Mouse (Mus musculus) frontal cortex, postnatal 36 days (tissue): ENCODE measurements around the gene Olfr1325.
"Not testable (repeated sequence)": the region's sequence is repeated elsewhere in the genome, so short reads cannot be mapped to it uniquely, and the experiment has no call there.

Experiments
- DNase-seq, 2 experiments: peaks; one replicate each; pipeline ENCODE4 v3.0.0; 2022; ENCODE audit warnings: low spot score in 2 of 2

Gene Olfr1325

GRCm38 (mm10) chrX:74592379-74592778 is at the start of gene Olfr1325:
Olfr1325 (plus strand) TSS chrX:74592679.
- no peak for DNase-seq

GRCm38 (mm10) chrX:74574788-74575187 is 17.7 kb upstream of the Olfr1325 start, which contains the start of gene Olfr1326-ps1:
Olfr1326-ps1 (minus strand) TSS chrX:74574888.
- DNase-seq, result no peak

DNA sequence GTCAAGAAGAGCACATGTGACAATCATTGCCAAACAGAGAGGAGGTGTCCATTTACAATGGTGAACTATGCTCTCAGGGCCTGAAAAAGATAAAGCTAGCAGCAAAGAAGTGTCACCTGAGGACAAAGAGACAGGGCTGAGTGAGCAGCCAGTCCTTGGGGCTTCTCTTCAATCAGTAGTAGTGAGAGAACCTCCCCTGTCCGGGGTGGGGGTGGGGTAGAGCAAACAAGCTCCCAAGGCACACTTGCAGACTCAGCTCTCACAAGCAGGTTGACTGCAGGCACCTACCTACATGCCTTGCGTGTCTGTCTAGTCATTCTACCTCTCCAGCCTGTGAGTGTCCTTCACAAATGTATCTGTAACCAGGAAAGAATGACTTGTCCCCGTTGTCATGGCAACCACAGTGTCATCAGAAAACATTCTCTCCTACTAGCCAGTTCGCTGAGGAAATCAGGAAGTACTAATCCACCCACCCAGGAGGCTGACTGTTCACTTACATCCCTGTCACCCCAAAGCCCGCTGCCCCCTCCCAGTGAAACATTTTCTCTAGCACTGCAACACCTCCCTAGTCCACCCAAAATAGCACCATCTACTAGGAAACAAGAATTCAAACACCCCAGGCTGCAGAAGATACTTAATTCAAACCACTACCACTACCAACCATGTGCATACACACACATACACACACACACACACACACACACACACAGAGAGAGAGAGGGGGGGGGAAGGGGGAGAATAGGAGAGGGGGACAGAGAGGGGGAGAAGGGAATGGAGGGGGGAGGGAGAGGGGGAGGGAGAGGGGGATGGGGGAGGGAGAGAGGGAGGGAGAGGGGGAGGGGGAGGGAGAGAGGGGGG is 53.2 kb downstream of the Olfr1325 start, which contains the start of gene Gm5640:
Gm5640 (minus strand) TSS at position 170 of the 858 bp plus-strand sequence.
- DNase-seq, result peak in 1 of 2 experiments; percentile 56

GRCm38 (mm10) chrX:74646393-74646792 is 53.9 kb downstream of the Olfr1325 start:
- DNase-seq, result not testable (repeated sequence)
